Mouse (Mus musculus) granulocyte monocyte progenitor cell, adult 5-6 weeks (primary cell): Measurements from ENCODE around the gene Ccdc167. TPM values are rescaled to one million over a fixed set of nuclear protein-coding genes. Genes with fewer than 3 reads are reported as not detected.

Experiments used
- ATAC-seq: replicated peaks from 2 replicates; pipeline ENCODE4 v1.8.0; 2016; ENCODE audit warnings: mild to moderate bottlenecking, moderate TSS enrichment, inconsistent platforms; ENCODE audit not compliant: poor library complexity, severe bottlenecking
- total RNA-seq, 2 experiments: library from RNA; stranded (forward) in 1 of 2; stranded (reverse) in 1 of 2; fragments of 200-712, 200-1000 nt in 1 of 2; fragments of >200 nt in 1 of 2; fragmentation: Nextera tagmentation in 1 of 2; gene quantifications; 2 replicates each; pipeline ENCODE4 v1.2.3; 2014 to 2017

The Ccdc167 gene
- 22.8 and 23.7 TPM in 2 replicates for total RNA-seq (2014; fragmentation: Nextera tagmentation)
- 7.8 and 8.9 TPM in 2 replicates for total RNA-seq (2017)

DNA sequence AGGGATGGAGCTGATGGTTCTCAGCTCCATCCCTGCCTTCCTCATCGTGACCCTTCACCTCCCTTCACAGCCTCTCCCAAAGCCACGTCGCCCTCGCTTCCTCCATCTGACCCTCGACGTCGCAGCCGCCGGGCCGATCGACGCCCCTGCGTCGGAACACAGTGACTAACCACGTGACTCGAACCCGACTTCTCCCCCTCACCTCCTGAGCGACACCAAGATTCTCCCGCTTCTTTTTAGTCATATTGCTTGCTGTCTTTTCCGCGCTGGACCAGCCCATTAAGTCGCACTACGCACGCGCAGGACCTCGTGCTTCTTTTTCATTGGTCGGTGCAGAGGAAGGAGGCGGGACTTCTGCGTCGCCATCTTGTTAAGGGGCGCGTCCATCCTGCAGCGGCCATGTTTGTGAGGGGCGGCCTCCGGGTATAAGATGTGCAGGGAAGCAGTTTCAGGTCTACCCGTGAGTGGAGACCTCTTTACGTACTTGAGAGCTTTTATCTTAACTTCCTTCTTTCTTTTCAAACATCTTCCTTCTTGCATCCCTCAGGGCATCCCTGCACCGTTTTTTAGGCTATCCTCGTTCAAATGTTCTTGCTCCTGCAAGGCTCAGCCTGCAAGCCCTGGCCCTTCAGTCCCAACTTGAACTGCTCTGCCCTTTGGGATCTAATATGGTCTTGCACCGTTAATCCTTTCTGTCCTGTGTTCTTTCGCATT is at the start of gene Ccdc167:
TSS of gene Ccdc167 (minus strand) at position 313 of the 714 bp plus-strand sequence.
- ATAC-seq, result peak; percentile 96

GRCm38 (mm10) chr17:29765380-29765779 is 48.5 kb upstream of the Ccdc167 start:
- ATAC-seq, result no peak

DNA sequence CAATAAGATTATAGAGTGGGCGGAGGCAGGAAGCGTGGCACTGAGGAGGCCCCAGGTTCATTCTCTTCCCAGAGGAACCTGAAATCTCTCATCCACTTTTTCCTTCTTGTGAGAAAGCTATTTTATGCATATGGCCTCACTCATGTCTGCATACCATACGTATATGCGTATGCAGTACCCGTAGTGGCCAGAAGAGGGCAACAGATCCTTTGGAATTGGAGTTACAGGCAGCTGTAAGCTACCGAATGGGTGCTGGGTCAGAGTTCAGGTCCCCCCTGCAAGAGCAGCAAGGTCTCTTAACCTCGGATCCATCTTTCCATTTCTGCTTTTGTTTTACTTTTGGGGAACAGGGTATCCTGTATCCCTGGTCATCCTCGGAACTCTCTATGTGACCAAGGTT is 45.7 kb upstream of the Ccdc167 start:
- ATAC-seq, result peak; percentile 64

DNA sequence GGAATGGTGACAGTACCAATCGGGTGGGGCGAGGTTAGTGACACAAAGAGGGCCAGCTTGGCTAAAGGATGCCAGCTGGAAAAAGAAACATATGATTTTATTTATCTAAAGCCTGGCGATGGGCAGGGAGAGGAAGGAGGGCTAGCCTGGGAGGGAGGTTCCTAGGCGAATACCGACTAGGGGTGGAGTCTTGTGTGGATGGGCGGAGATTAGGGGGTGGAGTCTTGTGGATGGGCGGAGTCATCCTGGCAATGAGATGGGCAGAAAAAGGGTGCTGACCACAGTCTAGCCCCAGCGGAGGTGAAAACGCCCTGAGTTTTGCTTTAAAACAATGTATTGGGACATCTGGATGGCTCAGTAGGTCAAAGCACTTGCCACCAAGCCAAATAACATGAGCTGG is 45.1 kb upstream of the Ccdc167 start:
- ATAC-seq, result 0 out of 2 replicates have a peak, but pooled peaks have one; percentile 24

DNA sequence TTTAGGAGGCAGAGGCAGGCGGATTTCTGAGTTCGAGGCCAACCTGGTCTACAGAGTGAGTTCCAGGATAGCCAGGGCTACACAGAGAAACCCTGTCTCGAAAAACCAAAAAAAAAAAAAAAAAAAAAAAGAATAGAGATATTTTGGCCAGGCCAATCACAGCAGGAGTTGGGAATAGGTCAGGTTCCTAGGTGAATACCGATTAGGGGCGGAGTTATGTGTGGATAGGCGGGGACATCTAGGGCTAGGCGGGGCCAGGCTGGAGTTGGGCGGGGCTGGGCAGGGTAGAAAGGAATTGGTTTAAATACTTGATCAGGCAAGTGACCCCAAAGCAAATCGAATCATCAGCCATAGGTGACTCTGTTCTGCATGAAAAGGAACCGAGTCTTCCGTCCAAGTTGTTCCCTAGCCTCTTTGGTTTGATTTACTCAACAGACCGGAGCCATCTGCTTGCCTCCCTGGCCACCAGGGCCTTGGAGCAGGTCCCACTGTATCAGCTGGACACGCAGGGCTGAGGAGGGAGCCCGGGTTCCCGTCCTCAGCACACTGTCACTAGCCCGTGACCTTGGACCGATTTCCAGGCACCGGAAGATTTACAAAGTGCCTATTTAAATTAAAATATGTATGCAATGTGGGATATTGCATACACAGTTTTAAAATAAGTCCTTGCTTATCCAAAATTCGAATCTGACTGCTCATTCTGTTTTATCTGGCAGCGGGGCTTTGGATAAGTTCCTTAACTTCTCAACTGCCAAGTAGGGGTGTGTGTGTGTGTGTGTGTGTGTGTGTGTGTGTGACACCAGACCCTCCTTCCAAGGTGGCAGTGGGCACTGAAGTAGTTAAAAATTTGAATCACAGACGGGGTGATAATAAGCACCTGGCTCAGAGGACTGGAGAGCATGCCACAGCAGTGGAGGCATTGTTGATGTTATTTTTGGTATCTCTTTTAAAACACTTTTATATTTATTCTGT is 43.8 kb upstream of the Ccdc167 start:
- ATAC-seq, result no peak

- no peak for ATAC-seq
These were observed 43.1 kb upstream of the Ccdc167 start for GRCm38 (mm10) chr17:29759963-29760362.

GRCm38 (mm10) chr17:29756381-29756780 is 39.5 kb upstream of the Ccdc167 start:
- ATAC-seq, result no peak

DNA sequence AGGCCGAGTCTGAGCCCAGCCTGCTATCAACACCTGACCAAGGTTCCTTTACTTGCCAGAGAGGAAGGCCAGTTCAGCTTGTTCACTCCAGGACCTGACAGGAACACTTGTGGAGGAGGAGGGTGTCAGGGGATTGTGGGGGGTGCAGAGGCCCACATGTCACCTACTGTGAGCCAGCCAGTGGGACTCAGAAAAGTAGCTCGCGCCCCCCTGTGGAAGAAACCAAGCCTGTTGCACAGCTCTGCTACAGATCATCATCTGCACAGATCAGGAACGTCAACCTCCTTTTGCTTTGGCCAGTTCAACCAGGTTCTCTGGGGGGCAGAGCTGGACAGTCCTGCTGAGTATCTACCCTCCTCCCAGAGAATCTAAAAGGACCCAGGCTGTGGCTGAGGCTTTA is 37.7 kb upstream of the Ccdc167 start:
- no peak for ATAC-seq

GRCm38 (mm10) chr17:29747466-29747865 is 30.6 kb upstream of the Ccdc167 start:
- no peak for ATAC-seq

DNA sequence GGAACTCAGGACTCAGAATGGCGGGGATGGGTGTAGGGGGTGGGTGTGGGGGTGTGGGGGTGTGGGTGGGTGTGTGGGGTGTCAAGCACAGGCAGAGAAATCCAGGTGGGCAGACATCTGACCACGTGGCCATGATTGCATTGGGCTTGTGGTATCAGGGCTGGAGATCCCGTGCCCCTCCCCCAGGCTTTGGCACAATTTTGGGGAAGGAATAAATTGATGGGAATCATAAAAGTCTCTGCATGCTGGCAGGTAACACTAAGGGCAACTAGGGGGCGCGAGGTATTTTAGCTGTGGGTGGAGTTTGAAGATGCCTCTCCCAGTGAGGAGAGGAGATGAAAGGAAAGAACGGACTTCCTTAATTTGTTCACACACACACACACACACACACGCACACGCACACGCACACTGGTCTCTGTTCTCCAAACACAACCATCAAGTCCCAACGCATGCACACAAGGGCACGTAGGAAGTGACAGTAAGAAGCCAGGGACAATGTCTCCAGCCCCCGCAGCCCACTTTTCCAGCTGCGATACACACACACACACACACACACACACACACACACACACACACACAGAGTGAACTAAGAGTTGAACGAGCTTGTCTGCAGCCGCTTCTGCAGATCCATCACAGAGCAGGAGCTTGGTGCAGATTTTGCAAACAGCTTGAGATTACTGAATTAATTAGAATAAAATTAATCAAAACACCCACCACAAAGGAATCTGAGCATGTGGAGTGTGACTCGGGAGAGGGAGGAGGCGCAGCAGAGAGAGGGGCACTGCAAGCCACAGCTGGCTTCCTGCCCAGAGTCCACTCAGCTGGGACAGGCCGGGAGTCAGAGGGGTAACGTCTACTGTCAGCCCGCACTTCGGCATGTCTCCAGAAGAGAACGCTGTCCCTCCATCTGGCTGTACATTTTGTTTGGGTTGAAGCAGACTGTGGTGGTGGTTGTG is 21.3 kb upstream of the Ccdc167 start:
- peak; percentile 83 for ATAC-seq

DNA sequence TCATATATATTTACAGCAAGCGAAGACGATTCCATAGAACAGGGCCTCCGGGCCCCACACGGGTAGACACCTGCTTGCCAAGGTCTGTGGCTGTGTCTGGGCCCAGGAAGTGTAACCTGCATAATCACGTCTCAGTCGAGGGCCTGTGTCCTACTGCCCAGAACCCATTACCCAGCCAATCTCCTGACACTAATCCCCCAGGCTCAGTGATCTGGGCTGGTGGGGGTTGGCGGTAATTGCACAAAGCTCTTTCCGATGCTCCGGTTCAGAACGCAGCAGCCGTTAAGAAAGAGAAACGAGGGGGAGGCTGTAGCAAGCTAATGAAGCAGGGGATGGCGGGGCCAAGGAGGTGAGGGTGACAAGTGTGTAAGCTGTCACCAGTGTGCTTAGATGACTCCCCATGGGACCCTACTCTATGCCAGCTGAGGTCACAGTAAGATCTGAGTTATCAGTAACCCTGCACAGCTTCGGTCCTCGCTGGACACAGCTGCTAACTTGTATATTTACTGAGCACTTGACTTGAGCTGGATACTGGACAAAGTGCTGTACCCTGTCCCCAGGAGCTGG is 19.7 kb upstream of the Ccdc167 start:
- no peak for ATAC-seq

DNA sequence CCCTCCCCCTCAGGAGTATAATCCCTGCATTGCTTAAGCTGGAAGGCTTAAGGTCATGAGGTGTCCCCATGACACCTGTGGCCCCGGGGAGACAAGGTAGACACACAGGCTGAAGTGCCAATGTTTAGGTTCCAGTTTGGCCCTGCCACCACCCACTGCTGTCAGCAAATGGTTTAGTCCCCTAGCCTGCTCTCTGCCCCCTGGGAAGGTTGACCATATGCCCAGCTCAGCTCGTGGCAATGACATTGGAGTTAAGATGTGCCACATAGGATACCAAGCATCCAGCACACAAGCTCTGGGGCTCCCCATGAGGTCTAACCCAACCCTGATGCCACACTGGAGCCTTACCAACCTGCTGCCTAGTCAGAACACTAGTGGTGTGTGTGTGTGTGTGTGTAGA is 15.7 kb upstream of the Ccdc167 start:
- no peak for ATAC-seq

- ATAC-seq, result no peak
These were observed 15.1 kb upstream of the Ccdc167 start for GRCm38 (mm10) chr17:29731953-29732325.

GRCm38 (mm10) chr17:29731266-29731952 is 14.6 kb upstream of the Ccdc167 start:
- no peak; the same call in 1 of the 2 replicates for ATAC-seq

DNA sequence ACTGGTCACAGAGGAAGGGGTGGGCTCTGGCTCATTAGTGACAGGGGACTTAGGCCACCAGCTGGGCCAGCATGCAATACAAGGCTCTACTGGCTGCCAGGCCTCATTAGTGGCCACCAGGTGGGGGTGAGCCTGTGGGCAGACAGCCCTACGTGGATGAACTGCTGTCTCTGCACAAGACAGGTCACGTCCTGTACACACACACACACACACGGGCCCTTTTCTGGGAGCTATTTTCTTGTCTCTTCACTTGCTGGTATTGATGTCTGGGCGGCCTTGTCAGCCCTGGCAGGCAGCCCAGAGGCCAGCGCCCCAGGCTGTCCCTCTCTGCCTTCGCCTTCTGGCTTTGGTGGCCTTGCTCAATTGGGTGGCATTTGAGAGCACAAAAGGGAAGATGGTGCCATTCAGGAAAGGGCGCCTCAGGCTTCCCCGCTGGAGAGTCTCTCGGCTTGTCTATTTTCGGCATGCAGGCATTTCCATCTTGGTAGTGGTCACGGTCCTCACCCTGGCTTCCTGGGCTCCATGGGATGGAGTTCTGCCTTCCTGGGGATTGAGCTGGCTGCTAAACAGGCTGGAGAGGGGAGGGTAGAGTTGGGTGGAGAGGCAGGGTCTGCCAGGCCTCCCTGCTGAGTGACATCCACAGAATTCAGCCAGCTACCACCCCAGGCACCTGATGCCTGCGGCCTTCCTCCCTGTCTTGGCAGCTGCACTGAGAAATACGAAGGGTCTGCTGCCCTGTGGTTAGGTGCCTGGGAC is 13.8 kb upstream of the Ccdc167 start:
- ATAC-seq, result no peak; the same call in 1 of the 2 replicates

- ATAC-seq, result peak; percentile 90
These were observed 11.2 kb upstream of the Ccdc167 start for GRCm38 (mm10) chr17:29728082-29728481.

- ATAC-seq, result no peak
These were observed 8.3 kb upstream of the Ccdc167 start for GRCm38 (mm10) chr17:29725027-29725620.

DNA sequence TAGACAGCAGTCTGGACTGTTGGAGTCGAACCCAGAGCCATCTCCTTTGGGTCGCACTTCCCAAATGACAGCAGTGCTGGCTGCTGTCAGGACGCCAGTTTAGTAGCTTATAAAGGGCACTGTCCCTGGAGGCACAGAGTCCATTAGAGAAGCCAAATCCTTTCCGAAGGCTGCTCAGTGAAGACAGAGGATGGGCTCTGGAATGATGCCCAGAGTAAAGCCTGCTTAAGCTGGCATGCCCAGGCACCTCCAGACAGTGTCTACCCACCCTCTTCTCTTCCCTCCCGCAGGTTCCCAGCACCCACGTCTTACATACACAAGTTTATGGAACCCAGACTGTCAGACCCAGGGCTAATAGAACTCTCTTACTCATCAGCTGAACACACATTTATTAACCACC is 7.8 kb upstream of the Ccdc167 start:
- ATAC-seq, result no peak
